Mouse (Mus musculus): Measurements from ENCODE around the gene Dab2ip.

- TF ChIP-seq POLR2A (IDR thresholded peaks at IDR 0.05; ENCODE audit: extremely low read depth, insufficient read depth, low read length) (no peak), CTCF (IDR thresholded peaks at IDR 0.05; ENCODE audit: low read depth, low read length) (peak; percentile 98)
Observed at GRCm38 (mm10) chr2:35649708-35650107, 91.6 kb downstream of the Dab2ip start.

Measured in liver, adult 2 months (tissue).